Mouse (Mus musculus) gastrocnemius, postnatal 36 days (tissue): ENCODE data around the gene Bak1. TPM values are rescaled to one million over a fixed set of nuclear protein-coding genes. Genes with fewer than 3 reads are reported as not detected.
"Not testable (repeated sequence)": the region's sequence is repeated elsewhere in the genome, so short reads cannot be mapped to it uniquely, and the experiment has no call there.

Source experiments
- DNase-seq, 2 experiments: peaks; one replicate each; pipeline ENCODE4 v3.0.0; 2022
- intact Hi-C: fragments of 180-260 bp; cut with DNase I; formaldehyde crosslinking; loops from one replicate; pipeline ENCODE4 v1.15.1; 2025
- total RNA-seq, 2 experiments: library from RNA; stranded (reverse); gene quantifications; 2 replicates each; pipeline ENCODE4 v1.2.3; 2021

The Bak1 gene
- total RNA-seq, 2 experiments from 2014 or later: 20.9 to 21.4 TPM

GRCm38 (mm10) chr17:26994410-26994809 is 34.4 kb downstream of the Bak1 start:
- intact Hi-C loops: no loop called here
- peak; percentile 36 to 46 for DNase-seq

GRCm38 (mm10) chr17:26990521-26990920 is 38.3 kb downstream of the Bak1 start:
- intact Hi-C loops: no loop called here
- no peak for DNase-seq

DNA sequence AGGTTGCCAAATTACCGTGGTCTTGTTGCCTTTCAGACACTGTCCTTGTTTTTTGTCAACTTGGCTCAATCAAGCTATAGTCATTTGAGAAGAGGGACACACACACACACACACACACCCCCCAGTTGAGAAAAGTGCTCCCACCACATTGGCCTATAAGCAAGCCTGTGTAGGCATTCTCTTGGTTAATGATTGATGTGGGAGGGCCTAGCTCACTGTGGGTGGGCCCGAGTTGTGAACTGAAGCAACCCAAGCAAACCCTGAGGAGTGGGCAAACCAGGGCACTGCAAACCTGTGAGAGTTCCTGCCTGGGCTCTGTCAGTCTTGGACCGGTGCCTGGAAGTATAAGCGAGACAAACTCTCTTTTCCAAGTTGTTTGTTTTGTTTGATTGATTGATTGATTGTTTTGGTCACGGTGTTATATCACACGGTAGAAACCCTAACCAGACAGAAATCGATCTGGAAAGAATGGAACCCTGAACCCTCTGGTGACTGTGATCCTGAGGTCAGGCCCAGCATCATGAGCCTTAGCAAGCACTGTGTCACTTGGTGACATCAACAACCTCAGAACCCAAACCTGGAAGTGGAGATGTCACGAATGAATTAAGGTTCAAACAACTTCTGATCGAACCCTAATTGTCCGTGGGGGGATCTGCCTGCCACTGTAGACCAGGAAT is 43.2 kb downstream of the Bak1 start:
- intact Hi-C loops: no loop called here
- DNase-seq: no peak

DNA sequence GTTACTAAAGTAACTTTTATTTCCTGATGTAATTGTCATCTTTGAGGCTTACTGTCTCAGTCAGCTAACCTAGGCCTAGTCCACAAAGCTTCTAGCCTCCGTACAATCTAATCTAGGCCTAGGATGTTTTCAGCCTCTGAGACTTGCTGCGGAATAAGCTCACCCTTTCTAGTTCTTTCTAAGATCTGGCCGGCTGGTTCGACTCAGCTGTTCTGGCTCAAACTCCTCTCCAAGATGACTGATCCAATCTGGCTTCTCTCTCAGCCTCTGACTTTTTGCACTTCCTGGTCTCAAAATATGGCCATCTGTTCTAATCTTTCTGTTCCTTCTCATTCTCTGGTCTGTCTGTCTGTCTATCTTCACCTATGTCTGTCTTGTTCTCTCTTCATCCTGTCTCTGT is 45.4 kb downstream of the Bak1 start:
- intact Hi-C loops: no loop called here

DNA sequence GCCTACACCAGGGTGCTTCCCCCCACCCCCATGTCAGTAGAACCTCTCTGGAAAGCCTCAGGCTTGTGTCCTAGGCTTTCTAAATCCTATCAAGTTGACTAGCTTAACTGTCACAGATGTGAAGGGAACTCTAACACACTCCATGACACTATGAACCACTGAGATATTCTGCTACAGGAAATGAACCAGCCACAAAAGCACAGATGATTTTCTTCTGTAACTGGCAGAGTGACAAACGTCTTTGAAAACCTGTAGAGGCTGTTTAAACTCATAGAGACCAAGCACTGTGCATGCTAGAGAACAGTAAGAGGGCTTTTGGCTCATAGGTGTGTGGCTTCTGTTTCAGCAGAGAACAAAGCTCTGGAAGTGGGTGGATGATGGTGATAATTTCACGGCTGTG is 47.8 kb downstream of the Bak1 start:
- intact Hi-C loops: no loop called here
- DNase-seq: no peak

More for the DNA sequence above, 45.4 kb downstream of the Bak1 start:
- DNase-seq: no peak

GRCm38 (mm10) chr17:26979426-26979825 is 49.4 kb downstream of the Bak1 start:
- intact Hi-C loops: no loop called here
- DNase-seq: no peak

GRCm38 (mm10) chr17:26977354-26977753 is 51.5 kb downstream of the Bak1 start:
- intact Hi-C loops: not testable (repeated sequence)

DNA sequence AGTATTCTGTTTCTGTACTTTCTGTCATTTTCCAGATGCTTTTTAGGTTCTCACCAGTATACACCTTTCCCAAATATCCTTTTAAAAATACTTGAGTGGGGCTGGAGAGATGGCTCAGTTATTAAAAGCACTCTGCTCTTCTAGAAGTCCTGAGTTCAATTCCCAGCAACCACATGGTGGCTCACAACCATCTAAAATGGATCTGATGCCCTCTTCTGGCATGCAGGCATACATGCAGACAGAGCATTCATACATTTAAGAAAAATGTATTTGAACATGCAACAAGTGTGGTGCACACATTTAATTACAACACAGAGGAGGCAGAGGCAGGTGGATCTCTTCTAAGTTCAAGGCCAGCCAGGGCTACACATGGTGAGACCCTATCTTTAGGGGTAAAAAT is 53.4 kb downstream of the Bak1 start:
- intact Hi-C loops: no loop called here
- no peak for DNase-seq

More at GRCm38 (mm10) chr17:26977354-26977753, 51.5 kb downstream of the Bak1 start:
- not testable (repeated sequence) for DNase-seq

DNA sequence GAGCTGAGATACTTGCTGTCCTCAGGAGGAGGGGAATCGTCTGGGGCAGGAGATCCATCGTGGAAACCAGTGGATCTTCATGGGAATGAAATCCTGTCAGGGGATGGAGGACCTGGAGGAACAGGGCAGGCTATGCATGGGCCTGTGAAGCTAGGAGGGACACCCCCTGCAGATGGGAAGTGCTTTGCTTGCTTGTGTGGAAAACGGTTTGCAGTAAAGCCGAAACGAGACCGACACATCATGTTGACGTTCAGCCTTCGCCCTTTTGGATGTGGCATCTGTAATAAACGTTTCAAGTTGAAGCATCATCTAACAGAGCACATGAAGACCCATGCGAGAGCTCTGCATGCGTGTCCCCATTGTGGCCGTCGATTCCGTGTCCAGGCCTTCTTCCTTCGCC is 54.3 kb downstream of the Bak1 start:
- intact Hi-C loops: no loop called here
- no peak for DNase-seq

- peak; percentile 90 to 95 for DNase-seq
- intact Hi-C loops: loop anchor here (2.0 kb wide), 1 partner anchor 56 kb away; the partner anchor contains the start of gene Kifc5b
These were observed 55.9 kb downstream of the Bak1 start, which contains the start of gene Zbtb9 for GRCm38 (mm10) chr17:26972703-26973574. TSS of gene Zbtb9 (plus strand) at chr17:26973167.

DNA sequence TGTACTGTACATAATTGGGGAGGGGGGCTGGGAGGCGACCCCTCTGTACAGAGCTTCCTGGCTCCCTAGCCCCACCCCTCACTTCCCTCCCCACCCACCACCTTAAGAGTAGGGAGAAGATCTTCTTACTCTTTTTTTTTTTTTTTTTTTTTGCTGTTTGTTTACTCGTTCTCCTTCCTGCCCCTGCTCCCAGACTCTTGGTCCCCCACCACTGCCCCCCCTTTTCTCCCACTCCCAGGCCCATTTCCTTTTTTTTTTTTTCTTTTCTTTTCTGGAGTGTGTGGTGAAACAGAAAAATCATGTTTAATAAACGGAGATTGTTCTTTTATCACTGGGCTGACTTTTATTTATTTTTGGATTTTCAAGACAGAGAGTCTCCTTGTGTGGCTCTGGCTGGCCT is 56.7 kb downstream of the Bak1 start:
- no peak for DNase-seq
- intact Hi-C loops: loop anchor here (2.0 kb wide), 1 partner anchor 55 kb away; the partner anchor contains the start of gene Kifc5b

GRCm38 (mm10) chr17:26971247-26971905 is 57.4 kb downstream of the Bak1 start:
- DNase-seq: no peak
- intact Hi-C loops: no loop called here

DNA sequence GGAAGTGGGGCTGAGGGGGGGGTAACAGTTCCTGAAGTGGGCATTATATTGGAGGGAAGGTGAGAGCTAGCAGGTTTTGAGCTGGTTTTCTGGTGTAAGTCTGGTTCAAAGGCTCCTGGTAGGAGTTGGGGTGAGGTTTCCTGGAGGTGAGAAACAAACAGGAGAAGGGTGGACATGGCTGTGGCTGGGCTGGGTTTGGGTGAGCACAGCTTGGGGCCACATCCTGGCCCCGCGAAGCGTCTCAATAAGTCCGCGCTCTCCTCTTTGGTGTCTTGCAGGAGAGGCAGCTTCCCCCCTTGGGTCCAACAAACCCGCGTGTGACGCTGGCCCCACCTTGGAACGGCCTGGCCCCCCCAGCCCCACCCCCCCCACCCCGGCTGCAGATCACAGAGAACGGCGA is 58.6 kb downstream of the Bak1 start:
- DNase-seq: no peak
- intact Hi-C loops: no loop called here

Other genes starting within 250 kb of the Bak1 start
- 10 to 100 TPM; 19.4 to 26.0 TPM for gene Bnip1, start 247.9 kb downstream of the Bak1 start, total RNA-seq
- gene Nkx2-5, start 184.0 kb downstream of the Bak1 start, total RNA-seq: not detected
- under 1 TPM; 0.49 to 0.64 TPM for gene Kifc5b, start 111.9 kb downstream of the Bak1 start, total RNA-seq
- 1 to 10 TPM; 5.8 to 6.3 TPM for gene Phf1, start 96.0 kb downstream of the Bak1 start, total RNA-seq
- 10 to 100 TPM; 82.8 to 91.1 TPM for gene Cuta, start 89.4 kb downstream of the Bak1 start, total RNA-seq
- gene Syngap1, start 87.8 kb downstream of the Bak1 start, total RNA-seq: 1 to 10 TPM; 3.4 to 3.5 TPM
- gene Zbtb9, start 55.8 kb downstream of the Bak1 start, total RNA-seq: under 1 TPM in 1 of 2 experiments, not detected in 1; 0.94 TPM
- 1 to 10 TPM; 1.8 to 2.2 TPM for gene Itpr3, start 28.3 kb upstream of the Bak1 start, total RNA-seq
- gene Uqcc2, start 104.9 kb upstream of the Bak1 start, total RNA-seq: 100 to 1,000 TPM; 374 to 378 TPM
- gene Ip6k3, start 138.8 kb upstream of the Bak1 start, total RNA-seq: 10 to 100 TPM; 56.6 to 86.1 TPM
- 10 to 100 TPM; 17.8 to 20.4 TPM for gene Lemd2, start 175.5 kb upstream of the Bak1 start, total RNA-seq